Mouse (Mus musculus) kidney, embryonic 16.5 days (tissue): ENCODE data around the gene Tex29. TPM values are rescaled to one million over a fixed set of nuclear protein-coding genes. Genes with fewer than 3 reads are reported as not detected.
"Not testable (repeated sequence)": the region's sequence is repeated elsewhere in the genome, so short reads cannot be mapped to it uniquely, and the experiment has no call there.

Experiments
- ATAC-seq: fragments of 200-750 bp; cut with Nextera tagmentation; 2 replicates; pipeline ENCODE4 v1.8.0; 2017; ENCODE audit warnings: moderate TSS enrichment; ENCODE audit not compliant: low FRiP score, low TSS enrichment
- H3K27ac ChIP-seq: fragments of 300-500 bp; sonication (generic); 2 replicates; pipeline ENCODE4 v1.5.1; 2014; ENCODE audit warnings: low read length
- H3K27me3 ChIP-seq: fragments of 300-500 bp; sonication (generic); 2 replicates; pipeline ENCODE4 v1.6.1; 2014; ENCODE audit warnings: low read length, control low read depth, mixed read lengths; ENCODE audit not compliant: insufficient read depth
- H3K36me3 ChIP-seq: fragments of 300-500 bp; sonication (generic); 2 replicates; pipeline ENCODE4 v1.6.1; 2014; ENCODE audit warnings: low read length, control low read depth, mixed read lengths; ENCODE audit not compliant: insufficient read depth
- H3K4me1 ChIP-seq: fragments of 300-500 bp; sonication (generic); 2 replicates; pipeline ENCODE4 v1.6.1; 2014; ENCODE audit warnings: low read length, control low read depth, mixed read lengths; ENCODE audit not compliant: insufficient read depth
- H3K4me2 ChIP-seq: fragments of 300-500 bp; sonication (generic); replicated peaks from 2 replicates; pipeline ENCODE4 v1.6.1; 2014; ENCODE audit warnings: low read depth, low read length
- H3K4me3 ChIP-seq: fragments of 300-500 bp; sonication (generic); 2 replicates; pipeline ENCODE4 v1.5.1; 2014; ENCODE audit warnings: mild to moderate bottlenecking, low read length
- H3K9ac ChIP-seq: fragments of 300-500 bp; sonication (generic); replicated peaks from 2 replicates; pipeline ENCODE4 v1.6.1; 2014; ENCODE audit warnings: low read length
- H3K9me3 ChIP-seq: fragments of 300-500 bp; sonication (generic); 2 replicates; pipeline ENCODE4 v1.6.1; 2016; ENCODE audit warnings: low read length, control low read depth
- WGBS: fragments of 180-500 bp; shearing (Covaris S2); extraction: QIAGEN DNeasy Blood & Tissue Kit; methylation state at CpG from one replicate; pipeline ENCODE4 v1.1.7; 2014; 5-methylcytosine and 5-hydroxymethylcytosine counted together
- polyA plus RNA-seq: library from polyadenylated mRNA; unstranded; fragments of >200 nt; fragmentation: Nextera tagmentation; extraction: Ambion mirVana; gene quantifications from 2 replicates; pipeline ENCODE4 v1.2.1, GENCODE M21; 2015

The Tex29 gene
- polyA plus RNA-seq, 1 experiment from 2014 or later, result 0.37 TPM

- no peak overlapping the region for H3K9ac ChIP-seq
- ATAC-seq, result no peak
- no peak overlapping the region for H3K4me3 ChIP-seq
- no peaks in the 10 kb centered on the region for H3K36me3 ChIP-seq
- no peaks in the 10 kb centered on the region for H3K9me3 ChIP-seq
- peaks cover 7% of the 10 kb centered on the region; the same call in 1 of the 2 replicates for H3K4me1 ChIP-seq
- H3K27me3 ChIP-seq, result no peaks in the 10 kb centered on the region
- 76% methylated on average over 7 of the region's 7 CpGs for WGBS
- no peak overlapping the region for H3K4me2 ChIP-seq
- no peak overlapping the region for H3K27ac ChIP-seq
These were observed 4.0 kb downstream of the Tex29 start for GRCm38 (mm10) chr8:11844316-11844685.

DNA sequence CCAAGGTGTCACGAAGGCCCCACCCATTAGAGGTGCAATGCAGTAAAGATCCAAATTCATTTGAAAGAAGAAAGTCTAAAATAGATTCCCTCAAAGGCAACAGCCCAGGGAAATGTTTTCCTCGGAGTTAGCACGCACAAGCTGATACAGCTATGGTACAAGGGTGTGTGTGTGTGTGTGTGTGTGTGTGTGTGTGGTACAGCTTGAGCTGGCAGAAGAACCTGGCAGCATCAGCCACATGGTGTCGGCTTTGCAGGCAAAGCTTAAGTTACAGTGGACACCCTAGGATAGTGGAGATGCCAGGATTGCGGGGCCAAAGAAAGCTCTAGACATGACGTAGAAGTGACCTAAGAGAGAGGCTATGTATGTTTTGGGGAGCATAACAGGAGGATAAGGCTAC is 6.5 kb downstream of the Tex29 start:
- Histone ChIP-seq H3K9ac (no peak overlapping the region), H3K9me3 (no peaks in the 10 kb centered on the region), H3K4me1 (no peaks in the 10 kb centered on the region), H3K4me2 (no peak overlapping the region), H3K4me3 (no peak overlapping the region), H3K27me3 (no peaks in the 10 kb centered on the region), H3K27ac (no peak overlapping the region), H3K36me3 (no peaks in the 10 kb centered on the region)
- ATAC-seq, result no peak
- WGBS, result 89% methylated on average over 6 of the region's 6 CpGs

DNA sequence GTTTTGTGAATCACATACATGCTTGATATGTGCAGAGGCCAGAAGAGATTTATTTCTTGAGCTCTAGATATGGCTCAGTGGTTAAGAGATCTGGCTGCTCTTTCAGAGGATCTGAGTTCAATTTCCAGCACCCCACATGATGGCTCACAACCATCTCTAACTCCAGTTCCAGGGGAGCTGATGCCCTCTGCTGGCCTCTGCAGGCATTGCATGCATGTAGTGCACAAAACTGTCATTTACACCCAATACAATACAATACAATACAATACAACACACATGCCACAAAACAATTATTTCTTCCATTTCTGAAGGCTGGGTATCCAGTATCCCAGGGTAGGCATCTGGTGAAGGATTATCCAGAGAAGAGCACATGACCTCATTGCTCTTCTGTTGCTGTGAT is 27.6 kb downstream of the Tex29 start:
- Histone ChIP-seq H3K27ac (no peak overlapping the region), H3K4me2 (no peak overlapping the region), H3K4me1 (no peaks in the 10 kb centered on the region), H3K36me3 (no peaks in the 10 kb centered on the region), H3K9me3 (peaks cover 6% of the 10 kb centered on the region), H3K9ac (no peak overlapping the region), H3K27me3 (no peaks in the 10 kb centered on the region), H3K4me3 (no peak overlapping the region)
- ATAC-seq, result no peak

GRCm38 (mm10) chr8:11874227-11874626 is 34.0 kb downstream of the Tex29 start:
- ATAC-seq, H3K36me3 ChIP-seq: not testable (repeated sequence)
- WGBS, result 89% methylated on average over 6 of the region's 6 CpGs

DNA sequence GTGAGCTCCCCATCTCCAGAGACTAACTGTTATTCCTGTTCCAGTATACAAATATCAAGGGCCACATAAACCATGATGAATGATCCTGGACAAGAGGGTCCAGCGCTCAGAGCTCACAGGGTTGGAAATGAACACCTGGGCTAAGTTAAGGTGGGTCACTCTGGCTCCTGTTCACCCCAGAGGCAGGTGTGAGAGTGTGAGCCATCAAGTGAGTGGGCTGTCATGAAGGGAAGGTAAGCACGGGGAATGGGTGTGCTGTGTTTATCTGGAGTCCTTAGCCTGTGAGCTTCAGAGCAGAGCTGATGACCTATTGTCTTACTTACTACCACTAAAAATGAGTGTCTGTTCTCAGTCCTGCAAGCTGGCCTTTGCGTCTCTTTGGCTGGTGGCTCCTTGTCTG is 44.4 kb downstream of the Tex29 start:
- Histone ChIP-seq H3K27me3 (no peaks in the 10 kb centered on the region), H3K9ac (no peak overlapping the region), H3K27ac (no peak overlapping the region), H3K9me3 (peaks cover 4% of the 10 kb centered on the region; the same call in 1 of the 2 replicates), H3K4me1 (no peaks in the 10 kb centered on the region), H3K36me3 (no peaks in the 10 kb centered on the region), H3K4me2 (no peak overlapping the region), H3K4me3 (no peak overlapping the region)
- no peak for ATAC-seq
- WGBS, result 82% methylated on average over 3 of the region's 3 CpGs

More at GRCm38 (mm10) chr8:11874227-11874626, 34.0 kb downstream of the Tex29 start:
- not testable (repeated sequence) for H3K4me3 ChIP-seq, H3K4me2 ChIP-seq, H3K27ac ChIP-seq, H3K27me3 ChIP-seq, H3K9me3 ChIP-seq, H3K9ac ChIP-seq, H3K4me1 ChIP-seq

DNA sequence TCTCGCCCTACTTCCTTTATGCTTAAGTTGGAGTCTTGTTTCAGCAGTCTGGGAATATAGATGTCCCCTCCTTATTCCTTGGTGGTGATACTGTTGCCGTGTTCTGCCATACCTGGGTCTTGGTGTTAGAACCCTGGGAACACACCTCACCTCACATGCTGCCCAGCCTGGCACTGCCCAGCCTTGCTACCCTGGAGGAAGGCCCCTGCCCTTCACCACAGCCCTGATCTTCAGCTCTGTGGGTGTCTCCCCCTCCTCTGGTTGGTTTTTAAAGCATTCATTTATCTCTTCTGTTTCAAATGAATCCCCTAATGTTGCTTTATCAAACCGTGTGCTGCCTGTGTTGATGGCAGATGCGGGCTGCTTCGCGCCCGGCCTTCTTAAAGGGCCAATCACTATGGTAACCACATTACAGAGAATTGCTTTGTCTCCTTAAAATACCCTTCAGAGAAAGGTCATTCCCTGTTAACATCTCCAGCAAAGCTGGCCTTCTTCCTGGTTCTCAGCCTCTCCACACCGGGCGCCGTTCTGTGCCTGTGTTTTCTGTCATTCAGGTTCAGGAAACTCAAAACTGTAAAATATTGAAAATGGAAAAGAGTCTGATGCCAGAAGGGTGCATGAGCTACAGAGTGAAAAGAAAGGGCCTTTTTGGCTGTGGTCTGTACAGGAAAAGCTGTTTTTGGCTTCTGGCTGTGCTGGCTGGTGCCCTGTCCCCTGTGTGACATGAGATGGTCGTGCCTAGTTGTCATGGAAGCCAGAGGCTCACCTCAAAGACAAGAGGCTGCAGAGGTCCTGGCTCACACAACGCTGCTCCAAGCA is 45.8 kb downstream of the Tex29 start:
- WGBS, result 76% methylated on average over 12 of the region's 12 CpGs
- Histone ChIP-seq H3K27me3 (no peaks in the 10 kb centered on the region), H3K4me1 (no peaks in the 10 kb centered on the region), H3K27ac (no peak overlapping the region), H3K9ac (no peak overlapping the region), H3K36me3 (no peaks in the 10 kb centered on the region), H3K4me3 (no peak overlapping the region), H3K9me3 (peaks cover 4% of the 10 kb centered on the region; the same call in 1 of the 2 replicates), H3K4me2 (no peak overlapping the region)
- no peak for ATAC-seq

DNA sequence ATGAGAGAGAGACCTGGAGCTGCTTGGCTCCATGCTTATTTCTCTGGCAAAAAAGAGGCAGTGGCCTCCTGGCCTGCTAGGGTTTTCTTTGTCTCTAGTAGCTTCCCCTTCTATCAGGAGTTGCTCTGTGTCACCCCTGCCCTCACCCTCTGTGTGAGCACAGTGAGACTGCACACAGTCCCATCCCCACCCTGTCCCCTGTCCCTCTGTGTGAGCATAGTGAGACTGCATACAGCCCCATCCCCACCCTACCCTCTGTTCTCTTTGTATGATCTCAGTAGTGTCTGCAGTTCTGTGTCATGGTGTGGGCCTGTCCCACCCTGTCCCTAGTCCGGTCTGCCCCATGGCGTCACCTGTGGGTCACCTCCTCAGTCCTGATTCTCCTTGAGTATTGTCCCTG is 46.5 kb downstream of the Tex29 start:
- H3K4me2 ChIP-seq, result no peak overlapping the region
- WGBS, result 98% methylated on average over 2 of the region's 2 CpGs
- H3K27ac ChIP-seq, result no peak overlapping the region
- no peaks in the 10 kb centered on the region for H3K4me1 ChIP-seq
- H3K36me3 ChIP-seq, result no peaks in the 10 kb centered on the region
- no peak for ATAC-seq
- no peaks in the 10 kb centered on the region for H3K27me3 ChIP-seq
- peaks cover 4% of the 10 kb centered on the region; the same call in 1 of the 2 replicates for H3K9me3 ChIP-seq
- no peak overlapping the region for H3K9ac ChIP-seq
- no peak overlapping the region for H3K4me3 ChIP-seq

DNA sequence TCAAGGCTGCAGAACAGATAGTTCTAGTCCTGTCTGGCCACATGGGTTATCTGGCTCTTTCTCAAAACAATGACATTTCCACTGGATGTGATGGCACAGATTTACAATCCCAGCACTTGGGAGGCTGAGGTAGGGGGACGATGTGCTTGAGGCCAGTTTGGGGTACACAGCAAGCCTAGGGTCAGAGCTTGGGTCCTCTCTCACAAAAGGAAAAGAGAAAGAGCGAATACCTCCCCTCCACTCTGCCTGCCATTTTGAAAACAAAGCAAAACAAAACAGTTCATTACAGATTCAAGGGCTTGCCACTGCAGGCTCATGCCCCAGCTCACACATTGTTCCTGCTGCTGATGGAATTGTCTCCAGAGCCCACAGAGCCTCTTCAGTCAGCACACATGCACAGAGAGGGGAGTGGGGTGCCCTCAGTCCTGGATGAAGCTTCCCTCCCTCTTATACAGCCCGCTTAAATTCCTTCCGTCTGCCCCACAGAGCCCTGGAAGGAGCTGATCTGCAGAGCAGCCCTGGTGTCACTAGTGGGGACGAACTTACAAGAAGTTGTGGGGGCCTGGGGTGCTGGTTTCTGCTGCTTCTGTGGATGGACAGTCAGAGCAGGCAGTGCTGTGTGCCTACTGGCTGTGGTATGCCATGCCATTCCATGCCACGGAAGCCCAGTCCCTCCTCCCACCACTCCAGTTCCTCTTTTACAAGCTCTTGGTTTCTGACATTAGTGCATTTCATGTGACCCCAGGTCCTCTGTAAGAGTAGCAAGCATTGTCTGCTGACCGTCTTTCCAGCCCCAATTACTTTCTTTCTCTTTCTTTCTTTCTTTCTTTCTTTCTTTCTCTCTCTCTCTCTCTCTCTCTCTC is 49.1 kb downstream of the Tex29 start:
- no peaks in the 10 kb centered on the region for H3K27me3 ChIP-seq
- no peak overlapping the region for H3K9ac ChIP-seq
- no peak overlapping the region for H3K4me3 ChIP-seq
- no peaks in the 10 kb centered on the region for H3K4me1 ChIP-seq
- no peak for ATAC-seq
- no peaks in the 10 kb centered on the region for H3K9me3 ChIP-seq
- 62% methylated on average over 7 of the region's 7 CpGs for WGBS
- H3K36me3 ChIP-seq, result no peaks in the 10 kb centered on the region
- H3K4me2 ChIP-seq, result no peak overlapping the region
- no peak overlapping the region for H3K27ac ChIP-seq

DNA sequence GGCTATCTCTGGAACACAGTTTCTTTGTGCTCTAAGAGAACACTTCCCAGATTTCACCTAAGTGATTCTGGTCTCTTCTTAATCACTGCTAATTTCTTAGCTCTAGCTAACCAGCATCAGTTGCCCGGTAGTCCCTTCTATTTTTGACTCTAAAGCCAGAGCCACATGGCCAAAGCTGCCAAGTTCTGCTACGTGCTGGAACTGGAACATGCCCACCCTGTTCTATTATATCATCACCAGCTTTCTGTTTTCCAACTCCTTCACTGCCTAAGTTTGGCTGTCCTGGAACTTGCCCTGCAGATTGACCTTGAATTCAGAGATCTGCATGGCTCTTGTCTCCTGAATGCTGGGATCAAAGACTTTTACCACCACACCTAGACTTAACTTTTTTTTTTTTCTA is 52.5 kb downstream of the Tex29 start:
- H3K4me1 ChIP-seq, result no peaks in the 10 kb centered on the region
- no peaks in the 10 kb centered on the region for H3K9me3 ChIP-seq
- ATAC-seq, result no peak
- H3K36me3 ChIP-seq, result no peaks in the 10 kb centered on the region
- H3K27ac ChIP-seq, result no peak overlapping the region
- no peaks in the 10 kb centered on the region for H3K27me3 ChIP-seq
- no peak overlapping the region for H3K9ac ChIP-seq
- H3K4me3 ChIP-seq, result no peak overlapping the region
- 93% methylated on average over 2 of the region's 2 CpGs for WGBS
- no peak overlapping the region for H3K4me2 ChIP-seq
